In the genomic region with DNA sequence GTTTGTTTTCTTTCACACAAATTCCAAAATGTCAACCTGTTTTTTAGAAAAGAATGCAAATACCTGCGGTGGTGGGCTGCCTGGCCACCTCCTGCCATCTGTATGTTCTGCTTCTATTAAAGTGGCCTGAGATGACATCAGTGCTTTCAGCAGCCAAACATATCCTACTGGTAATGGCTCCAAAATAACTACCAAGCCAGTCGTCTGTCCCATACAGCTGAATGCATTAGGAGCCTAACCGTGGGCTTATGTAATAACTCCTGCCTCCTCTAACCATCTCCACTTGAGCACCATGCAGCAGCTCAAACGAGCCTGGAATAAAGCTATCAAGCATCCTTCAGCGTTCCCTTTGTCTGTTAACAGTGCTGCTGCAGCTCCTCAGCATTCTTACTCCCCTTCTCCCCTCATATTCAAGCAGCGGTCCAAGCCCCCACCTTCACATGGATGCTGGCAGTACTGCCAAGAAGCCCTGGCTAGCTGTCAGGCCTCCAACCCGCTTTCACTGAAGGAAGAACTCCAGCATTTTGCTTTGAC, we compare ENCODE assay signal across 18 mouse cellular contexts. TPM values are rescaled to one million over a fixed set of nuclear protein-coding genes. Genes with fewer than 3 reads are reported as not detected.
DNase-seq lines count a peak whose midpoint lies in the region; ATAC-seq lines count a peak whose summit lies in the region.
"Had no signal": no experiment of that assay in that cellular context is flagged by ENCODE, and none has a peak within 500 bp of the region (broad histone marks: within the 10 kb centered on the region; RNA-seq: fewer than 3 reads in every experiment).

No protein-coding gene starts in this region.

- no peak overlapping the region for H3K9ac ChIP-seq in hindbrain, embryonic 11.5 days (ENCODE audit: low read depth, low read length)
- H3K9ac ChIP-seq: stomach, embryonic 15.5 days had no signal

- peaks cover 7% of the 10 kb centered on the region; the same call in 1 of the 2 replicates for H3K36me3 ChIP-seq in hindbrain, embryonic 11.5 days (ENCODE audit: control insufficient read depth, insufficient read depth, low read length)

- H3K9me3 ChIP-seq in hindbrain, embryonic 11.5 days (ENCODE audit: control insufficient read depth, low read length): no peaks in the 10 kb centered on the region
- H3K9me3 ChIP-seq: forebrain, embryonic 10.5 days; stomach, embryonic 15.5 days had no signal

- H3K27me3 ChIP-seq in hindbrain, embryonic 11.5 days (ENCODE audit: control insufficient read depth, insufficient read depth, low read length): no peaks in the 10 kb centered on the region
- H3K27me3 ChIP-seq: stomach, embryonic 15.5 days had no signal

- no peak overlapping the region for H3K27ac ChIP-seq in hindbrain, embryonic 11.5 days (ENCODE audit: low read depth, low read length)
- H3K27ac ChIP-seq: forebrain, embryonic 10.5 days; stomach, embryonic 15.5 days had no signal

- H3K4me3 ChIP-seq in hindbrain, embryonic 11.5 days (ENCODE audit: low read depth, low read length): no peak overlapping the region
- H3K4me3 ChIP-seq: forebrain, embryonic 10.5 days; stomach, embryonic 15.5 days had no signal

- DNase-seq in right cerebral cortex, adult 2 months (ENCODE audit: low spot score in 2 of 2): peak; percentile 67 to 73
- DNase-seq in right cerebral cortex, postnatal 14 days: no peak
- DNase-seq in cerebellum, postnatal 25 days: peak; percentile 82 to 87
- peak; percentile 30 to 91 for DNase-seq in left cerebral cortex, adult 8-10 months (ENCODE audit: low spot score in 2 of 2)
- DNase-seq in urinary bladder, adult 2 months (ENCODE audit: low spot score): no peak
- DNase-seq in hindbrain, embryonic 11.5 days (ENCODE audit: low spot score): no peak
- no peak for DNase-seq in adrenal gland, postnatal 25 days
- DNase-seq: adrenal gland, postnatal 10 days; gastrocnemius, postnatal 25 days had no signal

- no peak for ATAC-seq in hindbrain, embryonic 11.5 days (ENCODE audit: low FRiP score)
- ATAC-seq: inflammation-experienced regulatory T-cells, adult 6 months; lung, postnatal 0 days had no signal

- 91% methylated on average over 7 of the region's 7 CpGs for WGBS in hindbrain, embryonic 11.5 days

- H3K4me1 ChIP-seq in hindbrain, embryonic 11.5 days (replicated peaks; ENCODE audit: control insufficient read depth, insufficient read depth, low read length): no peaks in the 10 kb centered on the region

- no peak overlapping the region for H3K4me2 ChIP-seq in hindbrain, embryonic 11.5 days (replicated peaks; ENCODE audit: low read depth, low read length)
- H3K4me2 ChIP-seq: liver, embryonic 11.5 days; midbrain, embryonic 11.5 days; stomach, embryonic 15.5 days had no signal

RNA-seq across cellular contexts. Expression of a gene that starts 5.9 kb away (rescaled TPM):
- total RNA-seq in left cerebral cortex, adult 8-10 months (2022): 100 to 1,000 TPM; 114 to 136 (median 127) TPM
- polyA plus RNA-seq in urinary bladder, adult 2 months (2012; rRNA removed): 42.1 and 43.4 TPM in 2 replicates
- 205 and 222 TPM in 2 replicates for polyA plus RNA-seq in hindbrain, embryonic 11.5 days (2014; fragmentation: Nextera tagmentation; extraction: Ambion mirVana)
- 77.2 and 81.2 TPM in 2 replicates for total RNA-seq in adrenal gland, postnatal 25 days (2021)

RNA-seq across cellular contexts. Expression of a gene that starts 6.1 kb away (rescaled TPM):
- 1 to 10 TPM; 2.1 to 3.6 (median 2.2) TPM for total RNA-seq in left cerebral cortex, adult 8-10 months (2022)
- 0.66 and 0.77 TPM in 2 replicates for polyA plus RNA-seq in urinary bladder, adult 2 months (2012; rRNA removed)
- polyA plus RNA-seq in hindbrain, embryonic 11.5 days (2014; fragmentation: Nextera tagmentation; extraction: Ambion mirVana): 1.2 and 2.0 TPM in 2 replicates
- 1.0 TPM in 1 of 2 replicates, not detected in the other for total RNA-seq in adrenal gland, postnatal 25 days (2021)
- total RNA-seq: gastrocnemius, postnatal 25 days had no signal
- polyA plus RNA-seq: inflammation-experienced regulatory T-cells, adult 6 months had no signal

RNA-seq across cellular contexts. Expression of a gene that starts 10.1 kb away (rescaled TPM):
- under 1 TPM in 3 of 4 experiments, not detected in 1; 0.23 to 0.70 (median 0.34) TPM for total RNA-seq in left cerebral cortex, adult 8-10 months (2022)
- not detected in 2 replicates for polyA plus RNA-seq in urinary bladder, adult 2 months (2012; rRNA removed)
- not detected in 2 replicates for polyA plus RNA-seq in hindbrain, embryonic 11.5 days (2014; fragmentation: Nextera tagmentation; extraction: Ambion mirVana)
- not detected in 2 replicates for total RNA-seq in adrenal gland, postnatal 25 days (2021)
- total RNA-seq: adrenal gland, postnatal 10 days; gastrocnemius, postnatal 25 days had no signal
- polyA plus RNA-seq: heart, embryonic 16.5 days; inflammation-experienced regulatory T-cells, adult 6 months; kidney, embryonic 16.5 days; liver, embryonic 11.5 days; lung, postnatal 0 days; neural tube, embryonic 11.5 days; stomach, embryonic 15.5 days had no signal

RNA-seq across cellular contexts. Expression of a gene that starts 25.8 kb away (rescaled TPM):
- 100 to 1,000 TPM; 134 to 920 (median 381) TPM for total RNA-seq in left cerebral cortex, adult 8-10 months (2022)
- polyA plus RNA-seq in urinary bladder, adult 2 months (2012; rRNA removed): 0.53 and 0.56 TPM in 2 replicates
- polyA plus RNA-seq in hindbrain, embryonic 11.5 days (2014; fragmentation: Nextera tagmentation; extraction: Ambion mirVana): 0.12 and 0.20 TPM in 2 replicates
- 0.36 and 0.48 TPM in 2 replicates for total RNA-seq in adrenal gland, postnatal 25 days (2021)
- total RNA-seq: gastrocnemius, postnatal 25 days had no signal
- polyA plus RNA-seq: inflammation-experienced regulatory T-cells, adult 6 months had no signal

RNA-seq across cellular contexts. Expression of a gene that starts 39.2 kb away (rescaled TPM):
- total RNA-seq in left cerebral cortex, adult 8-10 months (2022): 1 to 10 TPM; 5.7 to 6.8 (median 6.0) TPM
- polyA plus RNA-seq in urinary bladder, adult 2 months (2012; rRNA removed): 3.2 and 4.0 TPM in 2 replicates
- not detected in 2 replicates for polyA plus RNA-seq in hindbrain, embryonic 11.5 days (2014; fragmentation: Nextera tagmentation; extraction: Ambion mirVana)
- 0.76 TPM in 1 of 2 replicates, not detected in the other for total RNA-seq in adrenal gland, postnatal 25 days (2021)
- polyA plus RNA-seq: forebrain, embryonic 10.5 days; inflammation-experienced regulatory T-cells, adult 6 months; liver, embryonic 11.5 days; midbrain, embryonic 11.5 days; neural tube, embryonic 11.5 days had no signal

Comparison
In these comparisons a context has a peak if more than half of its experiments do, and no peak if none do; other contexts are left out.
1. DNase-seq: peak in right cerebral cortex, adult 2 months (2 of 2), cerebellum, postnatal 25 days (2 of 2) and left cerebral cortex, adult 8-10 months (2 of 2); none in right cerebral cortex, postnatal 14 days (single experiment), urinary bladder, adult 2 months (single experiment), hindbrain, embryonic 11.5 days (single experiment) and adrenal gland, postnatal 25 days (single experiment).